Mouse (Mus musculus) cerebellum, postnatal 36 days (tissue): Measurements from ENCODE around the gene Aspscr1.

Experiments used
- DNase-seq, 2 experiments: peaks; one replicate each; pipeline ENCODE4 v3.0.0; 2021 to 2022; ENCODE audit warnings: mixed read lengths in 2 of 2

The Aspscr1 gene

DNA sequence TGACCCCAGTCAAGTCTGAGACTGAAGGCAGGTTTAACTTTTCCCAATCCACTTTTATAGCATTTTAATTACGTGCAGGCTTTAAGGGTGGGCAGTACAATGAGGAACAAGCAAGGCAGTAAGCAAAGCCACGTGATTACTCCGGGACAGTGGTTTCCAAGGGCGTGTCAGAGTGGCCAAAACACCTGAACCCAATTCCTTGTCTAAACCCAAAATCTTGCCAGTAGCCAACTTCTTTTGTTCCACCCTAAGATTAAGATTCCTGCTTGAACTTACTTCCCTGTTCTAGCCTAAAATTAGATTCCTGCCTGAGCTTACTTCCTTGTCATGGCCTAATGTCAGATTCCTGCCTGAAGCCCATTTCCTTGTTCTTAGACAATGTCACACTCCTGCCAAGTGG lies 75.2 kb downstream of the Aspscr1 start:
- no peak for DNase-seq

DNA sequence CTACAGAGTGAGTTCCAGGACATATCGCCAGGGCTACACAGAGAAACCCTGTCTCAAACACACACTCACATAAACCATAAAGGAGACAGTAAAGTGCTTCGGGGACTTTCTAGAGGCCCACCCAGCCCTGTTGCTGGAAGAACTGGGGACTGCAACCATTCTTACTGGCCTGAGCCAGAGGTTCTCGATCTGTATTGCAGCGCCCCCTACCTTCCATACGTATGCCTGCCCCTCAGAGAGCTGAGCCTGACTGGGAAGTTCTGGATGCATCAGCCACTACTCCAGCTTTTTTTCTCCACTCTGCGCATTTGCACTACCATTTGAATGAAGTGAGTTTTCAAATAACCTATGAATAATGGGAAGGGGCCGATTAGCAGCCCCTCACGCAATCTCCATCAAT lies 76.7 kb downstream of the Aspscr1 start:
- peak in 1 of 2 experiments; percentile 18 for DNase-seq

DNA sequence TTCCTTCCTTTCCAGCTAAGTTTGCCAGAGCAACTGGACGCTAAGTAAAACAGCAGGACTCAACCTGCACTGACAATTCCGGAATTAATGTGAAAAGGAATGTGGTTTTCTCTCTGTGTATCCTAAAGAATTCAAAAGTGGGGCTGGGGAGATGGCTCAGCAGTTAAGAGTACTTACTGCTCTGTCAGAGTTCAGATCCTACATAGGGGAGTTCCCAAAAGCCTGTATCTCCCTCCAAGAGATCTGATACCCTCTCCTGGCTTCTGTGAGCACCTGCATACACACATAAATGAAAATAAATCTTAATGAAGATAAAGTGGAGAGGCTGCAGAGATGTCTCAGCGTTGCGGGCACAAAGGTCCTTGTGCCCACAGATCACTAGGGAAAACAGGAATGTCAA lies 78.8 kb downstream of the Aspscr1 start:
- DNase-seq, result no peak
